In genomic region chr14:57133161-57133661, GRCm38 (mm10) we compare ENCODE assay signal across 9 mouse cellular contexts. TPM values are rescaled to one million over a fixed set of nuclear protein-coding genes. Genes with fewer than 3 reads are reported as not detected.
DNase-seq lines count a peak whose midpoint lies in the region; ATAC-seq lines count a peak whose summit lies in the region.
"Had no signal": no experiment of that assay in that cellular context is flagged by ENCODE, and none has a peak within 500 bp of the region (broad histone marks: within the 10 kb centered on the region; RNA-seq: fewer than 3 reads in every experiment).

Gene Gjb6, minus strand, starts transcription at chr14:57133611.

- intact Hi-C loops in left cerebral cortex, postnatal 10 days (cut with DNase I), result no loop called here

- peaks cover 7% of the 10 kb centered on the region for H3K4me1 ChIP-seq in neural tube, embryonic 14.5 days (ENCODE audit: control insufficient read depth, insufficient read depth, low read length)

- no peaks in the 10 kb centered on the region for H3K36me3 ChIP-seq in neural tube, embryonic 14.5 days (ENCODE audit: control insufficient read depth, insufficient read depth, low read length)

- peaks cover 16% of the 10 kb centered on the region for H3K27me3 ChIP-seq in neural tube, embryonic 14.5 days (ENCODE audit: control insufficient read depth, insufficient read depth, low read length)

- no peak for DNase-seq in frontal cortex, adult 2 months (ENCODE audit: extremely low spot score in 1 of 2, low spot score in 1 of 2)
- no peak for DNase-seq in frontal cortex, postnatal 25 days (ENCODE audit: low spot score in 2 of 2)
- peak; percentile 12 for DNase-seq in thymus, postnatal 4 days
- DNase-seq in thymus, postnatal 25 days, result no peak
- peak in 1 of 2 experiments; percentile 54 for DNase-seq in left cerebral cortex, postnatal 10 days (ENCODE audit: extremely low spot score in 1 of 2, low spot score in 2 of 2)
- DNase-seq in embryo, embryonic 10.5 days (ENCODE audit: low spot score), result no peak

- peak within 1 kb of the TSS; percentile 33 for H3K4me3 ChIP-seq in neural tube, embryonic 14.5 days (ENCODE audit: low read depth, low read length)
- H3K4me3 ChIP-seq: erythroblast, embryonic 14.5 days had no signal

- WGBS in neural tube, embryonic 14.5 days, result 3% methylated on average over 33 of the region's 33 CpGs

- peak within 1 kb of the TSS; percentile 67 for H3K4me2 ChIP-seq in neural tube, embryonic 14.5 days (ENCODE audit: low read depth, low read length)

- H3K9ac ChIP-seq in neural tube, embryonic 14.5 days (replicated peaks; ENCODE audit: low read depth, low read length), result peak within 1 kb of the TSS; percentile 39; the same call in 1 of the 2 replicates

- H3K27ac ChIP-seq in neural tube, embryonic 14.5 days (ENCODE audit: low read depth, low read length), result no peak within 1 kb of the TSS

- ATAC-seq in neural tube, embryonic 14.5 days (ENCODE audit: low read depth), result peak; percentile 63
- ATAC-seq in monocyte, adult 5-6 weeks (replicated peaks; ENCODE audit: insufficient number of reproducible peaks, low FRiP score, low TSS enrichment, poor library complexity, severe bottlenecking), result no peak

- H3K9me3 ChIP-seq in neural tube, embryonic 14.5 days (ENCODE audit: control insufficient read depth, low read length), result no peaks in the 10 kb centered on the region

RNA-seq across cellular contexts. Expression of gene Gjb6, which starts in this region (rescaled TPM):
- polyA plus RNA-seq in frontal cortex, adult 2 months (2012; rRNA removed), result 71.7 and 92.0 TPM in 2 replicates
- total RNA-seq in left cerebral cortex, postnatal 10 days (2021), result 10 to 100 TPM; 23.8 to 53.7 TPM
- 1.1 and 25.5 TPM in 2 replicates for polyA plus RNA-seq in neural tube, embryonic 14.5 days (2014; fragmentation: Nextera tagmentation; extraction: Ambion mirVana)
- not detected in 3 replicates for total RNA-seq in monocyte, adult 5-6 weeks (2017)
- polyA plus RNA-seq: erythroblast, embryonic 14.5 days had no signal

Comparison
In these comparisons a context has a peak if more than half of its experiments do, and no peak if none do; other contexts are left out.
1. RNA of gene Gjb6 (total RNA-seq): 23.8 to 53.7 TPM in left cerebral cortex, postnatal 10 days; not detected in monocyte, adult 5-6 weeks; every median in the first group is over 10 times any median in the second.